Mouse (Mus musculus): ENCODE results near the gene Tmem184b.

GRCm38 (mm10) chr15:79391447-79392093 is 11.8 kb downstream of the Tmem184b start:
- TF ChIP-seq POLR2A (IDR thresholded peaks at IDR 0.05; ENCODE audit: low read depth, low read length) (no peak), CTCF (conservative IDR thresholded peaks at IDR 0.05; ENCODE audit: insufficient read depth, insufficient read length, low read depth, low read length) (no peak)

Data from kidney, adult 2 months (tissue).